Mouse (Mus musculus) urinary bladder, adult 18-20 months (tissue): ENCODE data around the gene Erbb3.

Experiments
- DNase-seq, 2 experiments: peaks; one replicate each; pipeline ENCODE4 v3.0.0; 2022; ENCODE audit warnings: low spot score in 2 of 2, mixed read lengths in 2 of 2

Erbb3 gene

DNA sequence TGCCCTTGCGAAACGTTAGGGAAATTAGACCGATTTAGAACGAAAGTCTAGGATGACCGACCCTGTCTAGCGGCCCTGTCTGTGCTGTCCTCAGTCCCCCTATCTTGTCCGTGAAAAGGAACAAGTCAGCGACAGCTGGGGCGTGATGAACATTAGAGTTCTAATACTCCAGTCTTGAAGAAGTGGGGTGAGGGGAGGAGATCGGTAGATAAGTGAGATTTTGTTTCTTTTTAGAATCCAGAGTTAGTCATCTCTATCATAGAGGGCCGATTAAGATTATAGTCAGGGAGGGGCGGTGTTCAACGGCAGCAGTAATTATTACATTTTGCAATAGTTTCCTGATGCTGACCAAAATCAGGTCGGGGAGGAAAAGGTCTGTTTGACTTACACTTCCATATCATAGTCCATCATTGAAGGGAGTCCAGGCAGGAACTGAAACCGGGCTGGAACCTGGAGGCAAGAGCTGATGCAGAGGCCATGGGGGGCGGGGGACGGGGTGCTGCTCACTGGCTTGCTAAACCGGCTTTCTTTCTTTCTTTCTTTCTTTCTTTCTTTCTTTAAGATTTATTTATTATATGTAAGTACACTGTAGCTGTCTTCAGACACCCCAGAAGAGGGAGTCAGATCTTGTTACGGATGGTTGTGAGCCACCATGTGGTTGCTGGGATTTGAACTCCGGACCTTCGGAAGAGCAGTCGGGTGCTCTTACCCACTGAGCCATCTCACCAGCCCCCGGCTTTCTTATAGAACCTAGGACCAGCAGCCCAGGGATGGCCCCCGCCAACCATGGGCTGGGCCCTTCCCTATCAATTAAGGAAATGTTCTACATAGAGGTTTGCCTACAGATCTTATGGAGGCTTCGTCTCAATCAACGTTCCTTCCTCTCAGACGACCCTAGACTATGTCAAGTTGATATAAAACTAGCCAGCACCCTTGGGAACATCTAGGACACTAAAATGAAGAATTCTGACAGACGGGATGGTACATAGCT lies 62.8 kb downstream of the Erbb3 start:
- DNase-seq, result no peak

DNA sequence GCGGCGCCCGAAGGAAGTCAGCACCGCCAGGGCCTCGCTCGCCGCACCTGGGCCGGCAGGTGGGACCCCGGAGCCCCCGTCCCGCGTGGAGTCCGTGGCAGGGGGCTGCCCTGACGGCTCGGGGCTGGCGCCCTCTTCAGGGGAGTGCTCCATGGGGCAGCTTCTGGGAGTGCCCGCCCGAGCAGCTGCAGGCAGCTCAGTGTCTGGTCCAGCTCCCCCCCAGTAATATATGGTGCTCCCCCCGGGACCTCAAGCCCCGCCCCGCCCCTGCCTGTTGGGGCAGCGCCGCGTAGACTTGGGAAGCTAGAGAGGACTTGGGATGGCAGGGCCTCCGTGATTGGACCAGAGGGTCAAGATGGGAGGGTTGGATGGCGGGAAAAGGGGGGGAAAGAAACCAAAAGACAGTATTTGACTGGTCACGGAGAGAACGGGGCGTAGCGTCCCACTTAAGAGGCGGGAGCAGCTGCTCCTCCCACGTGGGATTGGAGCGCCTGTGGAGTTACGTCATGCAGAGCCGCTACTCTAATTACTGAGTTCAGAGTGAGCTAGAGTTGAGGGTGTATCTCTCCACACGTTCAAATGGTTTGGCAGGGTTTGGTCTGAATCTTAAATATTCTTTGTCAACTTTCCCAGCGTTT lies 63.7 kb downstream of the Erbb3 start, which contains the start of gene Esyt1:
Gene Esyt1 (minus strand): TSS at position 201 of the 638 bp plus-strand sequence.
- peak; percentile 84 to 95 for DNase-seq

DNA sequence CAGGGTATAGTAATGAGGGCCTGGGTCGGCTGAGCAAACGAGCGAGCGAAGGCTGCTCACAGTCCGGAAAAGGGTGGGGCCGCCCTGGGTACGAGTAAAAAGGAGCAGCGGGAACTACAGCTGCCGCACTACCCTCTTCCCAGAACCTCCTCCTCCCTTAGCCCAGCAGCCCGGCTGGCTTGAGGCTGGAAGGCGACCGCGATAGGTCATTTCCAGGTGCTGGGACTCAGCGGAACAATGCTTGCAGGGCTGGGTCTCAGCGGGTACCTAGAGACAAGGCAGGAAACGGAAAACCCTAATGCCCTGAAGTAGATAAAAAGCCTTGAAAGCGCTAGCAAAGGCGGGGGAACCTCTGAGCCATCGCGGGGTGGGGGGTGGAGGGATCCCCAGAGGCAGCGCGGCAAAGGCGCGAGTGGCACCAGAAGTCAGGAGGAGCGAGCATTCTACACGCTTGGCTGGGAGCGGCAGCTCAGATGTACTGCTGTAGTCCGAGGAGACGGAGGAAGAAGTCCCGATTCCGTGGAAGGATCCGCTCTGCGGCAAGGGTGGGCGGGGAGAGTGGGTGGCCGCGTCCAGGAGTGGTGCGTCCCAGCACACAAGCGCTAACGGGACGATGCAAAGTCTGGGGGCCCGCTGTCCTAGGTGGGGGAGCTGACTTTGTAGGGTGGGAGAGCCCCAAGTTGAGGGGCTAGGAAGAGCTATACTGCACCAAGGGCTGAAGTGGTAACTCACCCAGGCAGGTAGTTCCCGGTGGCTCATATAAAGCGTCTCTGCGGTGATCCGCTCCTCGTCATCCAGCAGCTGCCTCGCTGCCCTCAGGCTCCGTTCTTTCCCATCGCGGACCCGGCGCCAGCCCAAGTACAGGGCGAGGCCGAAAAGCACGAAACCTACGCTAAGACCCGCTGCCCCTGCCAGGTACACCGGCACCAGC lies 64.5 kb downstream of the Erbb3 start:
- DNase-seq, result peak in 1 of 2 experiments; percentile 66

DNA sequence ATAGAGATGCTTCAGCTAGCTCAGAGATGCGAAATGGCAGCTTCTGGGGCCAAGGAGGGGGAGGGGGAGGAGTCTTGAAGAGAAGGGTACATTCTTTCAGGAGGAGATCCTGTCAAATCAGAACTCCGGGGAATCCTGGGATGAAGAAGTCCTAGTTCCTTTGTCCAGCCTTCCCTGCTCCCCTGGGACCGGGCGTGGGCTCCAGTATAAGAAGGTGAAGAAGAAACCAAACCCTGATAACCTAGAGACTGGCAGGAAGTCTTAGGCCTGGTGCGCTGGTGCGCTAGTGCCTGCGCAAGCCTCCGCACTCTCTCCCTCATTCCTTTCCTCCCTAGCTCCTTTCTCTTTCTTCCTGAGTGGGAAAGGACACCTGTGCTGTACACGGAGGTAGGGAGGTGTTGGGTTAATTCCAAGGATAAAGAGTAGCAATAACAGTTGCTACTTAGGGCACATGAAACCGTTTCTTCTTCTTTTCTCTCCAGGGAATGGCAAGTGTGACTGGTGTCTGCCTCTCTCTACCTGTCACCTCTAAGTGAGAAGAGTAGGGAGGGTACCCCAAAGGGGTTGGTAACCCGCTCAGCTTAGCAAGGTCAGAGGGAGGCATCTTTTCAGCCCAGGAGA lies 65.2 kb downstream of the Erbb3 start:
- DNase-seq, result no peak

DNA sequence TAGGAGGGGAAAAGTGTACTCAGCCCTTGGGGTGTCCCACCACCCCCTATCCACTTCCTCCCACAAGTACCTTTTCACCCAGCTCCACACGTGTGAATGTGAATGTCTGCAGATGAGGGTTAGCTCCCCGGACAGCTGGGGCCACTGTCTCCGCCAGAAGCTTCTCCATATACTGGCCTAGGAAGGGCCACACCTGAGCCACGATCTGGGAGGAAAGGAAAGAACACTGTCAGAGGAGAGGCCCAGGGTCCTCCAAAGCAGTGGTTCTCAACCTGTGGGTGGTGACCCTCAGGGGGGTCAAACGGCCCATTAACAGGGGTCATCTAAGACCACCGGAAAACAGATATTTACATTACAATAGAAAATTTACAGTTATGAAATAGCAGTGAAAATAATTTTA lies 67.1 kb downstream of the Erbb3 start:
- DNase-seq, result no peak

DNA sequence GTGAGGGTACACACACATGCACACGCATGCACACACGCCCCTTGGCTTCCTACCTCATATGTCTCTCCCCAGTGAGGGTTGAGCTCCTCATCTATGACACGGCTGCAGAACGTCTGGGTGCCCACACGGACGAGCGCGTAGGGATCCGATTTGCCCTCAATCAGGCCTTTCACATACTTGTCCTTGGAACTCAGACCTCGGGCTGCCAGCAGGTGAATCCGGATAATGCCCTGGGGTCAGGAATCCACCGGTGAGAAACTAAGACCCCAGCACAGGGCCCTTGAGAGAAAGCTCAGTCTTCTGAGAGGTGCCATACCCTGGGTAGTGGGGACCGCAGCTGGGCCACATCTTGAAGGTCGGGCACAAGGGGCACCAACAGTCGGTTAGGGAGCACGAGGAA lies 68.9 kb downstream of the Erbb3 start:
- no peak for DNase-seq

DNA sequence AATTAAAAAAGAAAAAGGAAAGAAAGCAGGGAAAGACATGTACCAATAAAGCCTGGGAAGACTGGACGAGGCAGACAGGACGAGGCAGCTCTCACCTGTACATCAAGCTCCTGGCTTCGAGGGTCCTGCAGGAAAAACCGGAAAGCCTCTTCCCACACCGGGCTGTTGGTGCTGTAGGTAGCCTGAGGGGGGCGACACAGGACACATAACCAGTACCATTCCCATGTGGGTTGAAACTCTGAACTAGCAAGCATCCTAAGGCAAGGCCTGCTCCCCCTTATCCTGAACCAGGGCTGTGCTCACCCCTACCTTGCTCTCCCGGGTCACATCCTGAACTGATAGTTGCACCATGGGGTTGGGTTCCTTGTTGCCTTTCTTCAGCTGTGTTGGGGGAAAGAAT lies 70.6 kb downstream of the Erbb3 start:
- no peak for DNase-seq
